Mouse (Mus musculus) cerebellum, postnatal 36 days (tissue): ENCODE measurements at regions not wholly inside any gene's neighbourhood (a gene's known extent, or its start where the extent isn't known, plus 50 kb on each side); places are given as distances from the start of the nearest gene placed in this dataset.

Experiments used
- DNase-seq, 2 experiments: peaks; one replicate each; pipeline ENCODE4 v3.0.0; 2021 to 2022; ENCODE audit warnings: mixed read lengths in 2 of 2

DNA sequence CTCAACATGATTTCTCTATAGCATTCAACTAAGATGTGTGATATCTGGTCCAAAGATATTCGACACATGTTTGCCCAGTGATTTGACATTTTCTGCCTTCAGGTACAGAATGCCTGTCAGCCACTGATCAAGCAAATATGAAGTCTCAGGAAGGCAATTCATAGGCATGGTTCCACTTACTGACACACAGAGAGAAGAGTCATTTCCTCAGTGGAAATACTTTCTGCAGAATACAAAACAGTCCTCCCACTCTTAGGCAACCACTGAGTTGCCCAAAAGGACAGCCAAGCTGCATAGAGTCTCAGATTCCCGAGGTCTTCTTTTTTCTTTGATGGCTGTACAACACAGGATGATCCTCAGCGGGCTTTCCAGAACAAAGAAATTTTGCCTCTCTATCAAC is 110.9 kb downstream of the Ndufa4 start:
- DNase-seq, result no peak

DNA sequence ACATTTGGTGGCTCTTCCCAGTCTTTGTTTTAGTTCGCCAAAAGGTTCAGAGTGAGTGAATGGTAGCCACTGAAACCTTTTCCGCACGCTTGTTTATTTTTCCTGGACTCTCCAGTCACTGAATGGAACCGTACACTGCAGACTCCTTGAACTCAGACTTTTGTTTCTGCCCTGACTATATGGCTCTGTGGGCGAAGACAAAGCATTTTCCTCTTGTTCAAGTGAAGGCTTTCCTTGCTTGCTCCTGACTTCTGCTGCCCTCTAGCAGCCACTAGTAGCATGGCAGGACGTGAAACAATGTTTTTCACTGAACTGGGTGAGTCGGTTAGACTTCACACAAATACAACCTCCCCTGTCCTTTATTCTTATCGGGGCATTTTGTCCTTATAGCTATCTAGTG is 113.9 kb downstream of the Ndufa4 start:
- DNase-seq, result peak; percentile 31 to 45

- no peak for DNase-seq
Observed at GRCm38 (mm10) chr6:11792186-11792585, 115.1 kb downstream of the Ndufa4 start.

GRCm38 (mm10) chr6:11791056-11791455 is 116.2 kb downstream of the Ndufa4 start:
- DNase-seq, result no peak

- no peak for DNase-seq
Observed at GRCm38 (mm10) chr6:11773992-11774391, 133.3 kb downstream of the Ndufa4 start.

DNA sequence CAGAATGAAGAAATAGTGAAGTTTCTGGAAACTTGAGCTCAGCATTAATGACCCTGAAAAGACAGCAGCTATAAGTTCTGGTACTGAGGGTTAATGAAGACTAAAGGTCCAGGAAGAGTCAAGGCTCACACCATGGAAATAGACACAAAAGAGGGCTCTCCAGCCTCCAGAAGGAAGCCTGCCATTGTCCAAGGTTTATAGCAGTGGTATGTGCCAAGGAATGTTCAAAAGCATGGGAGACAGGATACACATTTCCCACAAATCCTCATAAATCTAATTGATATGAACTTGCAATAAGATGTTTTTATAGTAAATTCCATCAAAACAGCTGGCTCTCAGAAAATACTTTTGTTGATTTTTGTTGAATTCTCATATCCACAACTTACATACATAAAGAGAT is 144.4 kb downstream of the Ndufa4 start:
- DNase-seq, result no peak

GRCm38 (mm10) chr6:11737667-11738066 is 169.6 kb downstream of the Ndufa4 start:
- DNase-seq, result no peak

DNA sequence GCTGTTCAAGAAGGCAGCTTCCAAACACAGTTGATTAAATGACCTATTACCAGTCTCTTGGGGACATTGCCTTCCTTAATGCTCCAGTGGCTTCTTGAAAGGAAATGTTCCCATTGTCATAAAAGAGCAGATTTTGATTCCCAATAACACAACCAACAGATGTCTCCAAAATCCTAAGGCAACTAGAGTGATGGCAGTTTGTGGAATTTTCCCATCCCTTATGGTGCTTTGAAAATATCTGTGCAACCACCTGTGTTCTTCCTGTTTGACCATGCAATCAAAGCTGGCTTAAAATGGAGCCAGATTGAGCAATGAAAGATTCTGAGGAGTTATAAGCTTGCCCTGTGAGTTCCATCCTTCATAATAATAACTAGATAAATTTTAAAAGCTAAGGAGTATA is 176.2 kb downstream of the Ndufa4 start:
- no peak for DNase-seq

GRCm38 (mm10) chr6:11730667-11731066 is 176.6 kb downstream of the Ndufa4 start:
- DNase-seq, result no peak

DNA sequence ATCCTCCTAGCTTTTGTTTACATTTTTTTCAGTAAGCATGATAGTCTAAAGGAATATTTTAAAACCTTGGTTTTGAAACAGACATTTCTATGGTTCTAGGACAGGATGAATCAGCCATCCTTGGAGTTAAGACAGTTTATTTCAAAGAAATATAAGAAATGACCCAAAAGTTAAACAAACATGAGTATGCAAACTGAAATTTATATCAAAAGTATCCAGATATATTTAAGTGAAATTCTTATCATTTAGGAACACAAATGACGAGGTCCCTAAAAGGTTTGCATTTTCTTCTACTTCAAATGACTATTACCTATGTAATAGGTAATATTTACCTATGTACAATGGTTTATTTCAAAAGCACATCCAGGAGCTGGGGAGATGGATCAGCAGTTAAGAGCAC is 179.5 kb downstream of the Ndufa4 start:
- no peak for DNase-seq

GRCm38 (mm10) chr6:11727370-11727769 is 179.9 kb downstream of the Ndufa4 start:
- DNase-seq, result no peak

- no peak for DNase-seq
Observed at GRCm38 (mm10) chr6:11723519-11723918, 183.8 kb downstream of the Ndufa4 start.

GRCm38 (mm10) chr6:11720274-11720673 is 187.0 kb downstream of the Ndufa4 start:
- no peak for DNase-seq

DNA sequence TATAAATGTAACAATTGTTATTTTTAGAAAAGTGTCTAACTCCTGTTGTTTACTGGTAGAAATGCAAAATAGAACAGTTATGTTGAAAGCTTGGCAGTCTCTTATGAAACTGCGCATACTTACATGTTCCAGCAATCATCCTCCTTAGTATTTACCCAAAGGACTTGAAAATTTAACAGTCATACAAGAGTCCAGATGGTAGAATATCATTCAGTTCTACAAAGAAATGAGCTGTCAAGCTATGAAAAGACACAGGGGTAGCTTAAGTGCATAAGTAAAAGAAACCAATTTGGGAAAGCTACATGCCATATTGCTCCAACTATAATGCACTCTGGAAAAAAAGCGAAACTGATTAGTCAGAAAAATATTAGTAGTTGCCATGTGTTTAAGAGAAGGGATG is 196.7 kb downstream of the Ndufa4 start:
- no peak for DNase-seq

DNA sequence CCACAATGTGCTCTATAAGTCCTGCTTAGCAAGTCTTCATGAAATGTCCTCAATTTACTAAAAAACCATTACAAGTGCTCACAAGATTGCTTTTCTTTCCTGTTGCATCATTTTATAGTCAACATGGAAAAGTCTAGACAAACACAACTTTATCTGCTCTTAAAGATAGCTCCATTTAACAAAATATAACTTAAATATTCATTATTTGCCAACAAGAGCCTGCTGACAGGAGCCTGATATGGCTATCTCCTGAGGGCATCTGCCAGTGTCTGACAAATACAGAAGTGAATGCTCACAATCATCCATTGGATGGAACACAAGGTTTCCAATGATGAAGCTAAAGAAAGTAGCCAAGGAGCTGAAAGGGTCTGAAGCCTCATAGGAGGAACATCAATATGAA is 197.8 kb downstream of the Ndufa4 start:
- DNase-seq, result no peak
